Mouse (Mus musculus) heart, adult 2 months (tissue): ENCODE measurements at regions not wholly inside any gene's neighbourhood (a gene's known extent, or its start where the extent isn't known, plus 50 kb on each side); places are given as distances from the start of the nearest gene placed in this dataset.

ENCODE experiments used
- CTCF ChIP-seq: fragments of 200-600 bp; IDR thresholded peaks from 2 replicates; pipeline ENCODE4 v1.8.1; 2022; ENCODE audit warnings: antibody characterized with exemption, mild to moderate bottlenecking, moderate library complexity
- EP300 ChIP-seq: fragments of 200-500 bp; IDR thresholded peaks from 2 replicates; pipeline ENCODE4 v1.6.1; 2011; ENCODE audit warnings: low read depth, low read length, control low read depth; ENCODE audit not compliant: insufficient read depth
- POLR2A ChIP-seq: fragments of 200-500 bp; IDR thresholded peaks from 2 replicates; pipeline ENCODE4 v1.6.1; 2011; ENCODE audit warnings: mild to moderate bottlenecking, low read depth, low read length, control low read depth; ENCODE audit not compliant: insufficient read depth

DNA sequence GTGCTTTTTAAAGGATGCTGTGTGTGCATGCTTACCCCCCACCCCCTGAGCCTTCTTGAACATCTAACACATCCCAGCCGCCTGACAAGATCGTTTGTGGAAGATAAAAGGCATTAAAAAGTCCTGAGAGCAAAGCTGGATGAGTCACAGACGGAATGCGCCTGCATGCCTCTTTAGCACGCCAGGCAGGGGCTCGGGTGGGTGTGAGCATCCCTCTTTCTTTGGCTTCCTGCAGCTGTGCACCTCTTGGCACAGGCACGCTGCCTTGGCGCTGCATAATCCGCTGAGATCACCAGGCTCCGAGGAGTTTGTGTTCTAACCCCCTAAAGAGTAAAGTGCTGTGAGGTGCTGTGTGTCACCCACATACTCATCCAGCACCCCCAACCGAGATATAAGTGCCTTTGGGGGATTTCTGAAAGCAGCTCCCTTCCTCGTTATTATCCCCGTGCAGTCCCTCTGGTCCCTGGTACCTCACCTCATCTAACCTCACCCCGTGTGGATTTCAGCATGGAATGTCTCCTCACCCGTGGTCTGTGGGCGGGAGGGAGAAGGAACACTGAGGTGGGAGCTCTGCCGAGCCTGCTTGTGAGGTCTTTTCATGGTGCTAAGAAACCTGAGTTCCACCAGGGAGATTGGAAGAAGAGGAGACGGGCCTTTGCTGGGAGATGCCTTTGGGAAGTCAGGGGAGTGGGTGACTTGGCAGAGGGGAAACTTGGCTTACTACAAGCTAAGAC lies 117.8 kb upstream of the Topaz1 start:
- TF ChIP-seq CTCF: no peak
- no peak for TF ChIP-seq EP300
- no peak for TF ChIP-seq POLR2A
